Mouse (Mus musculus) embryonic fibroblast, embryonic 13.5 days (primary cell): ENCODE data around the gene Dlg1.

ENCODE experiments used
- CTCF ChIP-seq: IDR thresholded peaks from 2 replicates; pipeline ENCODE4 v1.5.1; 2011; ENCODE audit warnings: mild to moderate bottlenecking, control low read depth, low read length, moderate library complexity, borderline replicate concordance; ENCODE audit not compliant: insufficient read depth
- POLR2A ChIP-seq: IDR thresholded peaks from 2 replicates; pipeline ENCODE4 v1.6.1; 2011; ENCODE audit warnings: low read depth, mild to moderate bottlenecking, control low read depth, low read length, moderate library complexity

- no peak for TF ChIP-seq CTCF
- TF ChIP-seq POLR2A, result no peak
These were observed 94.4 kb downstream of the Dlg1 start for GRCm38 (mm10) chr16:31757606-31758005.
